Mouse (Mus musculus) thymus, postnatal 25 days (tissue): ENCODE data around the gene Mdh1.

Source experiments
- DNase-seq: peaks from one replicate; pipeline ENCODE4 v3.0.0; 2022

Mdh1 gene

GRCm38 (mm10) chr11:21571700-21572381 is at the start of gene Mdh1, which contains the start of gene Wdpcp:
Mdh1 (minus strand) TSS chr11:21572367.
Wdpcp (plus strand) TSS chr11:21572235.
- peak; percentile 93 for DNase-seq

GRCm38 (mm10) chr11:21615915-21616314 is 43.7 kb upstream of the Mdh1 start:
- no peak for DNase-seq

DNA sequence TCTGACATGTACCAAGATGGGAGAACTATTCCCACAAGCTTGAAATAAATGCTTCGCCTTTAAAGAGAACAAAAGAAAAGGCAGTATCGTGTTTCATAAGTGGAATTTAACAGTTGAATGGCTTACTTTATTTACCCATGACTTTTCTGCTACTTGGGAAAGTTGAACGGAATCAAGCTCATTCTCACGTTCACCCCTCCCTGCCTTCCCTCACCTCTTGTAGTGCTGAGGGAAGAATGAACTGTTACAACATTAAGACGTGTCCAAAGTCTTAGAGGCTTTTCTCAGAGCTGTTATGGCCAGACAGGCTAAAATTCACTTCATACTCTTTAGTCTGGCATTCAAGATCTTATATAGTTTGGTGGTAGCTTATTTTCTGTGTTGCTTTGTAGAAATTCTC is 30.3 kb upstream of the Mdh1 start:
- DNase-seq, result no peak

GRCm38 (mm10) chr11:21583286-21583685 is 11.1 kb upstream of the Mdh1 start:
- no peak for DNase-seq

DNA sequence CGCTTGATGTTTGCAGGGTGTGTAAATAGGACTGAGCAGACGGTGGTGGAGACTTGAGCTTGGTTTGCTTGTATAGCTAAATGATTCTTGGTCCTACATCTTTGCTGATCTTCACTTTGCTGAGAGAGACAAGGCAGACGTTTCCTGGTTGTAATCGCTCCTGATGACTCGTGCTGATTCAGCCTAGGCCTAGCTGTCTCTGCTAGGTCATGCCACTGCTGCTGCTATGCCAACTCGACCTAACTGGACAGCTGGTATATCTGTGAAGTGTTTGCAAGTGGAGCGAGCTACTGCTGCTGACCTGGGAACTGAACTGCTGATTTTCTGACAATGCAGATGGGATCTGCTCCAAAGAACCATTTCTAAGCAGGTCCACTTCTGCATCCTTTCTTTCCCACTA is 9.3 kb upstream of the Mdh1 start:
- no peak for DNase-seq

GRCm38 (mm10) chr11:21570973-21571372 is 1.2 kb downstream of the Mdh1 start:
- peak; percentile 18 for DNase-seq

DNA sequence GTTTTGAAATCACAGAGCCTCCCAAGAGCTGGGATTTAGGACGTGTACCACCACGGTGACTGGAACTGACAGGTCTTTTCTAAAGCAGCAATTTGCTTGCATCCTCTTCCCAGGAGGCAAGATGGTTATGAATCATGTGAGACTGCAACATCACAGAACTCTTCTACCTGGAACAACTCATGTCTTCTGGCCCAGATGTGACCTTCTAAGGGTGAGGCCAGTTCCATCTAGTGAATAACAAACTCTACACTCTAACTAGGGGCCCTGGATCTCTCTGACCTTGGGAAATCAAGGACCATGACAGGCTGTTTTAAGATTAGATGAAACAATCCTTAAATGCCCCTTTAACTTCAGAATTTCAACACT is 2.1 kb downstream of the Mdh1 start:
- no peak for DNase-seq

- DNase-seq, result no peak
Observed at GRCm38 (mm10) chr11:21569456-21570108, 2.6 kb downstream of the Mdh1 start.

DNA sequence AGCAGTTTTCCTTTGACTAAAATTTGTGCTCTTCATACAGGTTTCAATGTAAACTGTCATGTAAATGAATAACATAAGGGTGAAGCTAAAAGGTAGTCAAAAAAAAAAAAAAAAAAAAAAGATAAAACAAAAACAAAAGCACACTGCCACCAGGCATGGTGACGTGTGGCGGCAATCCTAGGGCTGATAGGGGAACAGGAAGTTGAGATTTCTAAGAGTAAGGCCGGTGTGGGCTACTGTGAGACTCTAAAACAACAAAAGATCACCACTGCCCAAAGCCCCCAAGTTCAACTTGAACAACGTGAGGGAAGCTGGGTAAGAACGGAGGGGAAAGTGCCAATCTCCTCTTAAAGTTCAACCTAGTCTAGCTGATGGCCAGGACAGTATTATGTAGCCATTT is 3.2 kb downstream of the Mdh1 start:
- DNase-seq, result peak; percentile 9

GRCm38 (mm10) chr11:21567733-21568132 is 4.4 kb downstream of the Mdh1 start:
- DNase-seq, result no peak

GRCm38 (mm10) chr11:21566934-21567333 is 5.2 kb downstream of the Mdh1 start:
- DNase-seq, result no peak

DNA sequence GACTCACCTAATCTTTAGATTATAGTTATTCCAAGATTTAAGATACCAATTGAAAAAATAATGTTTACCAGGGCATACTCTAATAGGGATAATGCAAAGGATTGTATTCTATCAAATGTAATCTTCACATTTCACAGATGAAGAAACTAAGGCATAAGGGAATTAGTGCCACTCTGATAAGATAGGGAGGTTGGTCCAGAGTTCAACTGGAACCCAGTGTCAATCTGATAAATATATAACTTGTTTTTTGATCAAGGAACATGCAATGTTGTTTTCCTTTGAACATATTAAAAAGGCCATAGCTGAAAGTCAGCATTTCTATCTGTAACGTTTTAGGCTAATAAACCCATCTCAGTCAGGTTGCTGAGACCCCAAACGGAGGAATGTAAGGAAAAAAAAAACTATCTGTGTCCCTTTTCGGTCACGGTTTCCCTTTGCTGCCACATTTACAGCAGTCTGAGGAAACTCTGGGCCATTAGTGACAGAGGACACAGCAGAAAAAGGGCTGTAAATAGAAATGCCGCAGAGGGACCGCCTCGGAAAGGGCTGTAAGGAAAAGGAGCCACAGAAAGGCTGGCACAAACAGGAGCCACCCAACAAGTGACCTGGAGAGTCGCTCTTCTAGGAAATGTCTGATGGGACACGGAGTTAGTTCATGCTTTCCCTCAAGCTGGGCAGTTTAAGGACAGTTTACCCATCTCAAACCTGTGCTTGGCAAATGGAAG is 7.3 kb downstream of the Mdh1 start:
- no peak for DNase-seq

- no peak for DNase-seq
Observed at GRCm38 (mm10) chr11:21563617-21564325, 8.4 kb downstream of the Mdh1 start.

- DNase-seq, result no peak
Observed at GRCm38 (mm10) chr11:21561347-21561746, 10.8 kb downstream of the Mdh1 start.

- DNase-seq, result no peak
Observed at GRCm38 (mm10) chr11:21559727-21560126, 12.4 kb downstream of the Mdh1 start.

- DNase-seq, result no peak
Observed at GRCm38 (mm10) chr11:21552049-21552448, 20.1 kb downstream of the Mdh1 start.

DNA sequence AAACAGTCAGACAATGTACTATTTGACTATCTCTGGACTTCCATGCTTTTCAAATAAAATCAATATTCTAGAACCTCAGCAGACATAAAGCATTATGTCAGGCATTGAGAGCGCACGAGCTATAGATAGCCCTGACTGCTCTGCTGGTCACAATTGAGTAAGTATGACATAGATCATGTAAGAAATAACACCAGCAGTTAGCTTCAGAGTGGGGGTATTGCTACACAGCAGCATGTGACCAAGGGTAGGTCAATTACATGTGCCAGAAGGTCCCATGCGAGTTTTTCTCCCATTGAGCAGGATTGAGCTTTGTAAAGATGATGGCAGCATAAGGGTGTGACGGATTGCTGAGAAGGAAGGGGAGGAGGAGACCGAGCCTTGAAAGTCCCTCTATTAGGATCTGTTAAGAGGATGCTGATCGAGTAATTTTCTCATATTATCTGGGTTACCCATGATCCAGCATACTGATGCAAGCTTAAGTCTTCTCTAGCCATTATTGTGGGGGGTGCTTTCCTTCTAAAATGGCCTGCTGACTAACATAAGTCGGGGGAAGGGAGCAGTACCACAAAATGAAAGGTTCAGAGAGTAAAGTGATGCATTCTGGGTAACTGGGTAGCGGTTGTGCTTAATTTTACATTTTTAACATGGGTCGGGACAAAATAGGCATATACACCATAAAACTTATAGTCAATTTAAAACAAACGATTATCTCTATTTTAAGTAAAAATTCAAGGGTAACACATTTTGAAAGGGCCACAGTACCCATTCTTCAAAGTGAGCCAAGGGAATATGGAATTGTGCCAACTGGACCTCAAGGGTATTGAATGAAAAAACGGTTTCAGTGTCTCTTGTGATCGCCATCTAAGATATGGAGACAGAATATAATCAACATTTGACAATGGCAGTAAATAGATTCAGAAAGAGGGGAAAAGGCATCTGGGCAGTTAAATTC is 21.7 kb downstream of the Mdh1 start:
- DNase-seq, result no peak

DNA sequence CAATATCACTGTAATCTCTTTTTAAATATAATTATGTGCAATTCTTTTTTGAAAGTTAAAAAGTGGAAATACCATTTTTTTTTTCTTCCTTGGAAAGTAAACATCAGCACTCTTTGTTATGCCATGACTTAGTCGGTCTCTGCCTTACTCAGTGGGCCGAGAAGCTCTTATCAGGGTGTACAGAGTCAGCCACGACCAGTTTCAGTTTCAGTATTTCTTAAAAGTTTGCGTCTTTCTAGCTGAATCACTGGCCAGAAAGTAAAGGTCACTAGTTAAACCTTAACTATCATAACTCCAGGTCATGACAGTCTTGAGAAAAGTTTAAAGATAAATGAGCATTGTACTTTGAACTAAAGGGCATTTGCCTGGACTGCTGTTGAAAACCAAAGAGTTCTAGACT is 22.4 kb downstream of the Mdh1 start:
- DNase-seq, result no peak

DNA sequence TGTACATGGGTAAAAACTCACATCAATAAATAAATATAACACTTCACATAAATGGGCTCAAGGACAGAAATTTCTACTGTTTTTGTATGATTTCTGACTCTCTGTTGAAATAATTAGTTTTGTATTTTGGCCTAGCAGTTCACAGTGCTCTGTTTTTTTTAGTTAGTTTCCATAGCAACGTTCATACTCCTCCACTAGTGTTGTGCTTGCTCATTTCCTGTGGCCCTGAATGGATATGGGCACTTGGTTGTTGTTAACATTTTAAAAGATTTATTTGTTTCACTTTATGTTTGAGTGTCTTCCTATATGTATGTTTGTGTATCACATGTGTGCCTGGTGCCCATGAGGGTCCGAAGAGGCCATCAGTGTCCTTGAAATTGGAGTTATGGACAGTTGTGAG is 23.1 kb downstream of the Mdh1 start:
- no peak for DNase-seq

GRCm38 (mm10) chr11:21547518-21547917 is 24.6 kb downstream of the Mdh1 start:
- DNase-seq, result no peak

GRCm38 (mm10) chr11:21546671-21547070 is 25.5 kb downstream of the Mdh1 start:
- no peak for DNase-seq

DNA sequence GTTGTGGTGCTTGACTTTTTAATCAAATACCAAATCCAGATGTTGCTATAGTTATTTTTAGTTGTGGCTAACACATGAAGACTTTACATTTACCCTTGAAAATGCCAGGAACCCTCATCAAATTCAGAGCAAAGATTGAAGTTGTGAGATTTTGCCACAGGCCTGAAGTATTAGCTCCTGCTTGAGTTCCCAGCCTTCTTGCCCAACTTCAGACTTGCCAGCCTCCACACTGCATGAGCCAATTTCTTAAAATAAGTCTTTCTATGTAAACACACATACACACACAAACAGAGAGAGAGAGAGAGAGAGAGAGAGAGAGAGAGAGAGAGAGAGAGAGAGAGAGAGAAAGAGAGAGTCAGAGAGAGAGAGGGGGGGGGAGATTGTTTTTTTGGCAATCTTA is 26.2 kb downstream of the Mdh1 start:
- no peak for DNase-seq
